Mouse (Mus musculus) frontal cortex, postnatal 14 days (tissue): ENCODE data around the gene Zfp286.

Experiments used
- DNase-seq, 2 experiments: peaks; one replicate each; pipeline ENCODE4 v3.0.0; 2022; ENCODE audit warnings: low spot score in 2 of 2

Zfp286 gene

DNA sequence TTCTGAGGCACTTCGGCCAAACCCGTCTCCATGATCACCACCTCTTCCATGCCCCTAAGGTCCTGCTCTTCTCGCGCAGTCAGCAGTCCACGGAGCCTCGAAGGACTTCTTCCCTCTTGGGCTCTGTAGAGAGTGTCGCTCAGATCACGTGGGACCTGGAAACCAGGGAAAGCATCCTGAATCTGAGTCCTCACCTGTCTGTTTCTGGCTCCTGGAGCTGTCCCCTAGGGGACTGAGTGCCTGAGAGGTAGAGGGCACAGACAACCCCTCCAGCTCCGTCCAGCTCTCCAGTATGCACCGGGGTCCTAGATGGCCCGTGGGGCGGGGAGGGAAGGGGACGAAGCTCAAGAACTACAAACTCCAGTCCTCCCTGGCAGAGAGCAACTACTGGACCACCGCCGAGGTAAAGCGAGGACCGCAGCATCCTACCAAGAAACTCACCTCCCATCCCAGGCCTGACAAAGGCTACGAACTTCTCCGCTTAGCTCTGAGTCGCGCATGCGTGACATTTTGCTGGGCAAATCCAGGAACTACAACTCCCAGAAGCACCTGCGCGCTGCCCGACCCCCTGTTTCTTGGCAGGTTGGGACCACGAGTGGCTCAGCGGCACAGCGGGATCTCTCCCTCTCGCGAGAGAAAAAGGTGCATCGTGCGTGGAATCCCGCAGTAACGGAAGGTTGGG lies at the start of gene Zfp286:
Zfp286 (minus strand) TSS at position 528 of the 682 bp plus-strand sequence.
- DNase-seq: peak; percentile 88 to 91

GRCm38 (mm10) chr11:62831906-62832305 lies 42.6 kb upstream of the Zfp286 start:
- no peak for DNase-seq

- DNase-seq: no peak
Measured at GRCm38 (mm10) chr11:62830387-62830786, 41.1 kb upstream of the Zfp286 start.

DNA sequence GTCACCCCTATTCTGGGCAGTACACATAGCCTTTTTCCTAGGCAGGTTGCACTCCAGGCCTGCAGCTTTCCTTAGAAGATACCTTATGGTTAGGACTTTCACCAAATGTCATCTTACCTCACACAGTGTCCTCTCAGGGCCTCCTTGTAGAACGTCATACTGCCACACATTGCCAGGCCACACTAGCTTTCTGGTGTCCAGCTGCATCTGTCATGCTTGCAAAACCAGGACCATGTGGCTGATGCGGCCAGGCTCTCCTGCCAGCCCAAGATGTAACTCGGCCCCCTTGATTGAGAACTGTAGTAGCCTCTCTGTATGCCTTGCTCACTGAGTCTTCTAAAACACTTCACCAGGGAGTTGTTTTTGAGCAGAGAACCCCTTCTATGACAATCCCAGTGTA lies 38.6 kb upstream of the Zfp286 start:
- no peak for DNase-seq

DNA sequence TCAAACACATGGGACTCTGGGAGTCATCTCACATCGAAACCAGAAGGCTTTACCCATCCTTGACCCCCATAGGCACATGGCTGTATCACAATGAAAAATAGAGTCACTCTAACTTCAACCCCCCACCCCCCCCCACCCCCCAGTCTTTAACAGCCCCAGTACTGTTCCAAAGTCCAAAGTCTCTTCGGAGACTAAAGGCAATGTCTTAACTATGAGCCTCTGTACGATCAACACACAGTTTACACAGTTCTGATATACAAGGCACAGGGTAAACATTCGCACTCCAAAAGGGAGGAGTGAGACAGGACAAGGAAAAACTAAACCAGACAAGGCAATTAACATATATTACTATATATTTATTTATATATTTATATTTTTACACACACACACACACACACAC lies 37.9 kb upstream of the Zfp286 start:
- no peak for DNase-seq

DNA sequence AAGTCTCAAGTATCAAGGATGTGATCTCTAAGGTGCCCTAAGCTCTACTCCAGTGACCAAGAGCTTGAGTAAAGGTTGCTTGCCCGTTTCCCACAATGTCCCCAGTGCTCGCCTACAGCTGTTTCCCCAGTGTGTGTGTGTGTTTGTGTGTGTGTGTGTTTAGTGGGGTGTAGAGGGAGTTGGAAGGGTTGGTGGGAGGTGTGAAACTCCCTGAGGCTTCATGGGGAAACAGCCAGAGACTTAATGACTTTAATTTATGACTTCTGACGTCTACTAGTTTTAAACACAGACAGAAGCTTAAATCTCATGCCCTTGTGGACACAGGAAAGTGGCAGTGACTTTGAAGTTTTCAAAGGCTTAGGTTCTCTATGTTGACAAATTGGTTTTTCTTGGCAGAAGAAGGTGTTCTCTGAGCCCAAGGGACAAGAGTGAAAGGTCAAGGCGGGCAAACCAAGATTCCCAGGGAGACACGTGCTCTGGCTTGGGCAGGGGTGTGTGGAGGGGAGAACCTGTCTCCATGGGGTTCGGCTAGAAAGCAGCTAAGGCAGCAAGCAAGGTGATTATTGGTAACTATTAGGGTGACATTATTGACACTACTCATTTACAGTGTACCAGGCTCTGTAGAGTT lies 37.0 kb upstream of the Zfp286 start:
- DNase-seq: no peak

DNA sequence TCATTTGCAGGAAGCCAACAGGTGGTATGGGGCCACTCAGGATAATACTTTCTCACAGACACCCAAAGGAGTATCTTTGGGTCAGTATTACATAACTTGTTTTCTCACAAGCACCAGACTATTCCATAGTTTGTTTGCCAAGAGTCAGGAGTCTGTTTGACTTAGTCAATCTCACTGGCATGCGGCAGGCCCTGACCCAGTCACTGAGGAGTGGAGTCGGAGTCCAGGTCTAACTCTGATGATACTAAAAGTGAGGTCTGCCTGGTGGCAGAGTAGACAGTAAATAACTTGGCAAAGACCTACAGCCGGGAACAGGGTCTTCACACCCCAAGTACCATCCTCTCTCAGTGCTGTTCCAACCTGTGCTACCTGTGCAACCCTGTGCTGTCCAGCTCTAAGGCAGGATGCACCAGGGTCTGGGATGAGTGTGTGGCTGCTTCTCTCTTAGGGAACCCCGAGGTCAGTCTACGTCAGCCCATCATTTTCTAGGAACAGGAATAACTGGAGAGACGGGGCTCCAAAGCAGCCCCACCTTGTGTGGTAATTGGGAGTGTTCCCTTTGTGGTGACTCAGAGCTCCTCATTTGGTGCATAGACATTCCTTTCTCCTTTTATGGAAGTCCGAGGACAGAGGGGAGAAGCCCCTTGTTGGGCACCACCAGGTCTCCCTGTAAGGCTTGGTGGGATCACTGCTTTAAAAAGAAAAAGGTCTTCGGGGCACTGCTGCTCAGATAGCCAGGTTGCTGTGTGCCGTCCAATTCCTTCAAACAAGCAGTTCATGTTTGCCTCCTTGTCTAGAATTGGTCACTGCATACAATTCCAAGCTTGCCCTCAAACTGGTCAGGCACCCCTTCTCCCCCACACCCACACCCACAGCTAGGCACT lies 36.2 kb upstream of the Zfp286 start:
- DNase-seq: no peak

- no peak for DNase-seq
Measured at GRCm38 (mm10) chr11:62824211-62824610, 34.9 kb upstream of the Zfp286 start.

DNA sequence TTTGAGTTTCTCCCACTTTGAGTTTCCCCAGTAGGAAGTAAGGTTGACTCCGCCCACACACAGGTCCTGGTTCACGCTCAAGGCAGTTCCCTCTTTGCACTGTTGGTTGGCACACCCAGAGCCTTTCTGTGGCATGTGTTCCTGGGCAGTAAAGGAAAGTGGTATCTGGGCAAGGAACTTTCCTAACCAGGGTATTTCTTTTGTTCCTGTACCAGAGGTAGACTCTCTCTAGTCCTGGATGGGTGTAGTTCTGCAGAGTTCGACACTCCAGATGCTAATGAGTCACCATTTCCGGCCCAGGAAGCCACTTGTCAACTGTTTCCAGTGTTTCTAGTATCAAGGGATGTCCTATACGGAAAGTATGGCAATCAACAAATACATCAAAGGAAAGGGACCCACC lies 32.6 kb upstream of the Zfp286 start:
- no peak for DNase-seq

DNA sequence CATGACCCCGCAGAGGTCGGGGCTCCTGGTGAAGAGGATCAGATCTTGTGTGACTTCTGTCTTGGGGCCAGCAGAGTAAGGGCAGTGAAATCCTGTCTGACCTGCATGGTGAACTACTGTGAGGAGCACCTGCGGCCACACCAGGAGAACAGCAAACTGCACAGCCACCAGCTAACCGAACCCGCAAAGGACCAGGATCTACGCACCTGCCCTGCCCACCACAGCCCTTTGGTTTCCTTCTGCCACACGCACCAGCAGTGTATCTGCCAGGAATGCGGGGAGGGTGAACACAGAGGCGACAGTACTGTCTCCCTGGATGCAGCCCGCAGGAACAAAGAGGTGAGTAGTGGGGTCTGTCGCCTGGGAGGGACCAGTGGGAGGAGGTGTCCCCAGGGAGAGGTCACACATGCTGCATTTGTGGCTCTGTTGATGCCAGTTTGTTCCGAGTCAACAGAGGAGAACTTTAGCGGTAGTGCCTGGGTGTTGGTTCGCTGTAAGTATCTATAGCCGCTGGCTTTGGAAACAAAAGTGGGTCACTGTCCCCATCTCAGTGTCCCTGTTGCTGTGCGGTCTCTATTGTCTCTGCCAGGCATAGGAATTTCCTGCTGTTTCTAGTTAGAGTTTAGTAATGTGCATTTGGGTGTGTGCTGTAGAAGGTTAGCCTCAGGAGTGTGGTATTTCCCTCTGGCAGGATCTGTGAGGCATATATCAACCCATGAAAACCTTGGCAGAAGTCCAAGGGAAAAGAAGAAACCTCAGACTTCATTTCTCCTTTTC lies 31.6 kb upstream of the Zfp286 start:
- no peak for DNase-seq

DNA sequence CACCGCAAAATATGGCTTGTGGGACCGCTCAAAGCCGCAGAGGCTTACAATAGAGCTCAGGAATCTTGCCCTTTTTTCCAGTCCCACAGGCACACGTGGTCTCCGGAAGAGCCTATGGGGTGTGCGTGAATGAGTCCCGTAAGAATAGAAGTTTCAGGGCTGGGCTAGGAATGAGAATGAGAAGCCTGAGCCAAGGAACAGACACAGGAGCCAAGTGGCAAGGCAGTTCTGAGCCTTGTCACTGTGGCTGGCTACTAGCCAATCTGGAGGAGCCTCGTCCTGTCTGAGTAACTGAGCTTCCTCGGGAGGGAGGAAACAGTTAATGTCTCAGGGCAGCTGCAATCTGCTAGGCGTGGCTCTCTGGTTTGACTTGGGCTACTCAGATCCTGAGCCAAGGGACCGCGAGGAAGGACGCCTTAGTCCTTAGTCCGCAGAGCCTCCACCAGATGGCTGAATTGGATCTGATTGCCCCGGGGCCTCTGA lies 30.8 kb upstream of the Zfp286 start, which contains the start of gene Trim16:
Trim16 (plus strand) TSS at position 173 of the 483 bp plus-strand sequence.
- peak; percentile 18 to 24 for DNase-seq

DNA sequence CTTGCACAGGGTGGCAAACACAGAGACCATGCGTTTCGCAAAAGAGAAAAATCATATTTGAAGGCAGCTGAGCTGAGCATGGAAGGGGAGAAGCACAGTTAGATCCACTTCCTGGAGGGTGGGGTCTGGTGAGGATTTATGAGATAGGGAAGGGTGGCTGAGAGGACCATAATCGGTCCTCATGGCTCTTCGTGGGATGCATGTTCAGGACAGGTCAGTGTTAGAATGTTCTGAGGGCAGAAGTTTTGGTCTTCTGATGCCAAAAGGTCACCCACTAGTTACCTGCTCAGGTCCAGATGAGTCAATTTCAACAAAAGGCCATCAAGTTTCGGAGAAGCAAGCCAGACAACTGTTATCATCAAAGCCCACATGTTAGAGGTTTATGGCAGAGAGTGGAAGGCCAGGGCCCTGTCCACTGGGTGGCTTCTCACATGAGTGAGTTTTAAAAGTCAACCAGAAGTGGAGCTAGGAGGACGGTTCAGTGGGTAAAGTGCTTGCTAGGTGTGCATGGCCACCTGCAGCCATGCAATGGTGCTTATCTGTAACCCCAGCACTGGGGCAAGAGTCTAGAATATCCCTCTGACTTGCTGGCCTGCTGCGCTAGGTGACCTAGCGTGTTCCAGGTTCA lies 29.9 kb upstream of the Zfp286 start:
- no peak for DNase-seq

DNA sequence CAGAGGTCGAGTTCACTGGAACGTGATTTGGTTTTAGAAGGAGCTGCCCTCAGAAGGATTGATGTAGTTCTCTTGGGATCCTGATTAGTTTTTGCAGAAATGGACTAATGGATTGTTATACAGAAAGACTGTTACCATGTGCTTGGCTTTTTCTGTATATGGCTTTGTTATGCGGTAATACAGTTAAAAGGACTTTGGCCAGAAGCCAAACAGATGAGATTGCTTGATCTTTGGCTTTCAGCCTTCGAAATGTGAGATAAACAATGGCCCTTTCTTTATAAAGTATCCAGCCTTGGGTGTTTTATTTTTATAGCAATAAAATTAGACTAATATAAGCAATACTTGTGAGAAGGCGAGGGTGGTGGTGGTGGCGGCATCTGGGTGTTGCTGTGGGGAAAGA lies 27.3 kb upstream of the Zfp286 start:
- no peak for DNase-seq

GRCm38 (mm10) chr11:62815438-62815837 lies 26.2 kb upstream of the Zfp286 start:
- no peak for DNase-seq

- no peak for DNase-seq
Measured at GRCm38 (mm10) chr11:62814625-62815024, 25.4 kb upstream of the Zfp286 start.

DNA sequence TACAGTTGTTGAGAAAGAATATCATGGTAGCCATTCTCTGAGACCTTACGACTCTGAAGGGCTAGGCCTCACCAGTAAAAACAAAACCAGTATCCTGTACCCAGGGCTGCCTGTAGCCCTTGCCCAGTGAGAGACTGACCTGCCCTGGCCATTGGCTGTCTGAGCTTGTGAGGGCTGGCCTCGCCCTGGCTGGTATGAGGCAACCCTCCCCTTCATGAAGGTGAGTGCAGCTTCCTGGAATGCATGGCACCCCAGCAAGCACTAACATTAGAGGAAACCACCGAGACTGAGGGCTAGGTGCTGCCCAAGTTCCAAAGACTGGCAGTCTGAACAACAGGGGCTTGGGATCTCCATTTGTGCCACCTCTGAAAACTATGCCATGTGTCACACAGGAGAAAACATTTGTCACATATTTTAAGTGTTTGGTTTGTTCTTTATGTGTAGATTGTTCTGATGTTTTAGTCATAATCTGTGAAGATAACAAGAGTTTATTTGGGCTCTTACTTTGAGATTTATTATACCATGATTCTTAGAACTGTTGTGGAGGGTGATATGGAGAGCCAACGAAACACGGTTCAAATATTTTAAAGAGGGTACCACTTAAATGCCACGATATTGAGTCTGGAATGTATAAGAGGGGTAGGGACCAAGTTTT lies 24.8 kb upstream of the Zfp286 start:
- no peak for DNase-seq

DNA sequence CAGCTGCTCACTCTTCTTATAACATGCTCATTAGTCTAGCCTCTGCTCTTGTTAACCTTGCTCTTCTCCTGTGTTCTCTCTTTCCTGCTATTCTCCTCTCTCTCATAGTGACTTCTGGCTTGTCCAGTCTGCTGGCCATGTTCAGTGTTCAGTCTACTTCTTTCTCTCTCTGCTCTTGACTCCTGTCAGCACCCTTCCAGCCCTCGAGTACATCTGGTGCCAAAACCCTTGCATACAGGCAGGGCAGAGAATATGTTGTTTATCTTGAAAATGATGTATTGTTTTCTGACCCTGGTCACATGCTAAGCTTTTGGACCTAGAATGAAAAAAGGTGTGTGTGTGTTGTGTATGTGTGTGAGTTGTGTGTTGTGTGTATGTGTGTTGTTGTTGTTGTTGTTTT lies 24.2 kb upstream of the Zfp286 start:
- no peak for DNase-seq

DNA sequence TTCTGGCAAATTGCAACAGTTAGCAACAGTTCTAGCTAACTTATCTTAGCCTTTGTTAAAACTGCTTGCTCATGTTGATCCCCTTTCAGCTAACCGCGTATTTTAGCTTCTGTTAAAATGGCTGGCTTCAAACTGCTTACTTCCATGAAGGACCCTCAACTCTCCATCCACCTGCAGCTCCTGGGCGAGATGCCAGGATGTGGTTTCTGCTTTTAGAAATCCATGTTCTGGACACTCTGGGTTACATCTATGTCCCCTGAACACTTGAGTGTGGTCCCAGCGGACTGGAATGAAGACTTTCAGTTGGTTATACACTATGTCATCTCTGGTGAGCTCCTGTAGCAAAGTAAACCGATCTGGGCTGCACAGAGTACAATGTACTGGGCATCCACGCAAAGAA lies 23.0 kb upstream of the Zfp286 start:
- DNase-seq: no peak

- DNase-seq: no peak
Measured at GRCm38 (mm10) chr11:62809201-62809600, 19.9 kb upstream of the Zfp286 start.

DNA sequence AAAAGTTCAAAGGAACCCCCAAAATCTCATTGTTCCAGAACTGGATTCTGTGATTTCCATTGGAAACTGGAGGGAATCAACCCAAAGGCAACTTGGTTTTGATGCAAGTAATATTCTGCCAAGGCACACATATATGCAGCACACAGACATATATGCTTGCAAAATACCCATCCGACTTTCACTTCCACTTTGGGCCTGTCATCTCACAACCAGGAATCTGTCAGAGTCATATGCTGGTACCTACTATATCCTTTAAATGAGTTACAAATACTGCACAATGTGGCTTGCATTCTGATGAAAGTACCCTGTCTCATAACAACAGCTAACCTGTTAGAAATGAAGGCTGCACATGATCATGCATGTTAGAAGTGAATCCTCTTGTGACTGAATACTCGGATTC lies 18.7 kb upstream of the Zfp286 start:
- DNase-seq: no peak

GRCm38 (mm10) chr11:62804119-62804518 lies 14.9 kb upstream of the Zfp286 start:
- DNase-seq: no peak
